Mouse (Mus musculus): ENCODE data around the gene Ap1g2. TPM values are rescaled to one million over a fixed set of nuclear protein-coding genes. Genes with fewer than 3 reads are reported as not detected.

Ap1g2 gene
- polyA plus RNA-seq, 1 experiment from 2014 or later: 18.9 TPM

Other genes with a start within 250 kb of the Ap1g2 start
- 10.0 and 11.4 TPM in 2 replicates for gene Homez, start 235.6 kb downstream of the Ap1g2 start, polyA plus RNA-seq (2015; fragmentation: Nextera tagmentation; extraction: Ambion mirVana)
- gene Ppp1r3e, start 229.0 kb downstream of the Ap1g2 start, polyA plus RNA-seq (2015; fragmentation: Nextera tagmentation; extraction: Ambion mirVana): 1.1 and 1.6 TPM in 2 replicates
- 3.0 and 3.1 TPM in 2 replicates for gene Bcl2l2, start 223.2 kb downstream of the Ap1g2 start, polyA plus RNA-seq (2015; fragmentation: Nextera tagmentation; extraction: Ambion mirVana)
- not detected in 2 replicates for gene Gm20521, start 223.2 kb downstream of the Ap1g2 start, polyA plus RNA-seq (2015; fragmentation: Nextera tagmentation; extraction: Ambion mirVana)
- gene Pabpn1, start 214.1 kb downstream of the Ap1g2 start, polyA plus RNA-seq (2015; fragmentation: Nextera tagmentation; extraction: Ambion mirVana): 102 and 109 TPM in 2 replicates
- 32.5 and 34.1 TPM in 2 replicates for gene Slc22a17, start 193.5 kb downstream of the Ap1g2 start, polyA plus RNA-seq (2015; fragmentation: Nextera tagmentation; extraction: Ambion mirVana)
- 26.5 and 29.1 TPM in 2 replicates for gene Efs, start 180.5 kb downstream of the Ap1g2 start, polyA plus RNA-seq (2015; fragmentation: Nextera tagmentation; extraction: Ambion mirVana)
- gene Il25, start 173.9 kb downstream of the Ap1g2 start, polyA plus RNA-seq (2015; fragmentation: Nextera tagmentation; extraction: Ambion mirVana): 0.19 TPM in 1 of 2 replicates, not detected in the other
- gene Cmtm5, start 170.3 kb downstream of the Ap1g2 start, polyA plus RNA-seq (2015; fragmentation: Nextera tagmentation; extraction: Ambion mirVana): 0.95 and 1.0 TPM in 2 replicates
- gene Myh6, start 139.7 kb downstream of the Ap1g2 start, polyA plus RNA-seq (2015; fragmentation: Nextera tagmentation; extraction: Ambion mirVana): 70.4 and 166 TPM in 2 replicates
- gene Gm17428, start 129.7 kb downstream of the Ap1g2 start, polyA plus RNA-seq (2015; fragmentation: Nextera tagmentation; extraction: Ambion mirVana): not detected in 2 replicates
- gene Myh7, start 112.0 kb downstream of the Ap1g2 start, polyA plus RNA-seq (2015; fragmentation: Nextera tagmentation; extraction: Ambion mirVana): 29.1 and 71.2 TPM in 2 replicates
- gene Ngdn, start 91.1 kb downstream of the Ap1g2 start, polyA plus RNA-seq (2015; fragmentation: Nextera tagmentation; extraction: Ambion mirVana): 81.1 and 81.3 TPM in 2 replicates
- 4.2 and 4.3 TPM in 2 replicates for gene Zfhx2, start 14.3 kb downstream of the Ap1g2 start, polyA plus RNA-seq (2015; fragmentation: Nextera tagmentation; extraction: Ambion mirVana)
- 22.0 and 22.9 TPM in 2 replicates for gene Thtpa, start 11.8 kb downstream of the Ap1g2 start, polyA plus RNA-seq (2015; fragmentation: Nextera tagmentation; extraction: Ambion mirVana)
- 0.33 and 0.37 TPM in 2 replicates for gene Jph4, start 10.3 kb upstream of the Ap1g2 start, polyA plus RNA-seq (2015; fragmentation: Nextera tagmentation; extraction: Ambion mirVana)
- not detected in 2 replicates for gene Dhrs2, start 115.4 kb upstream of the Ap1g2 start, polyA plus RNA-seq (2015; fragmentation: Nextera tagmentation; extraction: Ambion mirVana)